Mouse (Mus musculus): ENCODE results near the gene Slc44a4.

Slc44a4 gene

DNA sequence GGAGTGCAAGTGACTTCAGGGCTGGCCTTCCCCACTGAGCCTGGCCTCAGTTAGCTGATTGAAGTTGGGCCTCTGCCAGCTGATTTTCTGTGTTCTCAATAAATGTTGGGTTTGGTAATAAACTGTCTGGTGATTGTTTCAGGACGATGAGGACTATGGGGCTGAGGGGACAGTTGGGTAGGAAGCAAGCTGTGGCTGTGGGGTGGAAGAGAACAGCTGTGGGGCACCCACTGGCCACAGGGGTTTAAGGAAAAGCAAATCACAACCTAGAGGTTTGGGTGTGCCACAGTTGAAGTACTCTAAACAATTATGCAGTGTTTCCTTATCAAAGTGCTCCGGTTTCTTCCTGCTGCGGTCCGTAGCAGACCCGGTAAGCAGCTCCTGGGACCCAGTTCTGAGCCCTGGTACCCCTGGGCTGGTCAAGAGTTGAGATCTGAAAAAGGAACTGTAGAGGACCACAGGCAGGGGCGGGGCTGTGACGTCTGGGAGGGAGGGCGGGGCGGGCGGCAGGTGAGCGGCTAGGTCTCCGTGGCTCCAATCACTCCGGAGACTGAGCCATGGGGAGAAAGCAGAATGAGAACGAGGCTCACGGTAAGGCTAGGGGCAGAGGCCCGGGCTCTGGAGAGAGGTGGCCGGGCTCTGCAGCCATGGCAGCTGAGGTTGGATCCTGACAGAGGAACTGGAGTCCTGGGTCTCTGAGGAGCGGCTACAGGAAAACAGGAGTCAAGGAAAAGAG, at the start of gene Slc44a4:
Slc44a4 (plus strand) TSS at position 537 of the 736 bp plus-strand sequence.
- DNase-seq: no peak

DNA sequence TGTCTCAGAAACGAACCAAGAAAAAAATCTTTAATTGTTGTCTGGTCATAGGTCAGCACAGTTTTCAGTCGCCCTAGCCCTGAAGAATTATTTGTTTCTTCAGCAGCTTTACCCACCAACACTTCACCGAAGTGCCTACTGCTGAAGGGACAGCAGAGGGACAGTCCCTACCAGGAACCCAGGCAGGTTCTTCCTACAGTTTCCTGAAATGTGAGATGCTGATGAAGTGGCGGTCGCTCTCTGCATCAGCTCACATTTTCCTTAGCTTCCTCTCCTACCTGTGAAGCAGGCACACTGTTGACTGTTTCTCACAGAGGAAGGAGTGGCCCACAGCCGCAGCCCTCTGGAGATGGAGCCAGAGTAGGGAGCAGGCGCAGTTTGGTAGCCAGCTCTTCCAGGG, 48.3 kb upstream of the Slc44a4 start:
- DNase-seq: no peak

DNA sequence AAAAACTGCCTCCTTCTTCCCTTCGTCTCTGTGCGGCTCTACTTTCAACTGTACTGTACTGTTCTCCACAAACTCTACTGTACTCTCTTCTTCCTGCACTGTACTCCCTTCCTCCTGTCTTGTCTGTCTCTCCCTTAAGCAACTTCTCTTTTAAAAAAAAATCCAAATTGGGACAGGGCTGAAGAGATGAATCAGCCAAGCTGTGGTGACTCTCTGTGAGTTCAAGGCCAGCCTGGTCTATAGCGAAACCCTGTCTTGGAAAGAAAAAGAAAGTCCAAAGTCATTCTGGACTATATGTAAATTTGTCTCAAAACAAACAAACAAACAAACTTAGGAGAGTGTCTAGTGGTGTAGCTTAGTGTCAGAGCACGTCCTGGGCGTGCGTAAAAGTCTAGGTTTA, 39.9 kb upstream of the Slc44a4 start:
- DNase-seq: no peak

DNA sequence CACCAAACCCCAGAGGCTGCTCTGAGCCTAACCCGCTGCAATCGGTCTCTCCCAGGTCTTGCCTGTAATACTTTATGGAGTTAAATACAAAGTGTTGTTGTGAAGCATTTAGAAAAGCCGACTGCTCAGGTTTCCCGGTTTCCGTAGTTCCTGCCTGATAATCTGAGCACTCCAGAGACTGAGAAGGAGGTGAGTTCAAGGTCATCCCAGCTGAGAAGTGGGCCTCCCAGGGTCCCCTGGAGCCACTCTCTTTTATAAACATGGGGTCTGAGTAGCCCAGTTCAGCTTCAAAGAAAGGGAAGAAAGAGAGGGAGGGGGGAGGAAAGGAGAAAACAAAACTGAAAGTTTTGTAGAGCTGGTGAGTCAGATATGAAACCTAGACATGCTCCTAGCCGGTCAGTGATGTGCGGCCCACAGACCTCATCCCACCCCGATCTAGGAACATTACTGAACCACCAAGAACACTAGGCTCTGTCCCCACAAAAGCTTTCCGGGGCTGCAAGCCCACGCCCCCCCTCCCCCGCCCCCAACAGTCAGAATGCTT, 34.9 kb upstream of the Slc44a4 start, which contains the start of gene Zbtb12:
Zbtb12 (plus strand) TSS at position 148 of the 544 bp plus-strand sequence.
- no peak for DNase-seq

DNA sequence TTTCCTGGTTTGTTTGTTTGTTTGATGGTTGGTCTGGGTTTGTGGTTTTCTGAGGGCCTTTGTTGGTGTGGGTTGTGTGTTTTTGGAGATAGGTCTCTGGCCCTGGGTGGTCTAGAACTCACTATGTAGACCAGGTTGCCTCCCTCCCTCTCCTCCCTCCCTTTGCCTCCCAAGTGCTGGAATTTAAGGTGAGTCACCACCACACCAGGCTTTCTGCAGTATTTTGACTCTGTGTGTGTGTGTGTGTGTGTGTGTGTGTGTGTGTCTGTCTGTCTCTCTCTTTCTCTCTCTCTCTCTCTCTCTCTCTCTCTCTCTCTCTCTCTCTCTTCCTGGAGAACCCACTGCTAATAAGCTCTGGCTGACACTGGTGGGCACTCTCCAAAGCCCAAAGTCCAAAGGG, 33.1 kb upstream of the Slc44a4 start:
- no peak for DNase-seq

DNA sequence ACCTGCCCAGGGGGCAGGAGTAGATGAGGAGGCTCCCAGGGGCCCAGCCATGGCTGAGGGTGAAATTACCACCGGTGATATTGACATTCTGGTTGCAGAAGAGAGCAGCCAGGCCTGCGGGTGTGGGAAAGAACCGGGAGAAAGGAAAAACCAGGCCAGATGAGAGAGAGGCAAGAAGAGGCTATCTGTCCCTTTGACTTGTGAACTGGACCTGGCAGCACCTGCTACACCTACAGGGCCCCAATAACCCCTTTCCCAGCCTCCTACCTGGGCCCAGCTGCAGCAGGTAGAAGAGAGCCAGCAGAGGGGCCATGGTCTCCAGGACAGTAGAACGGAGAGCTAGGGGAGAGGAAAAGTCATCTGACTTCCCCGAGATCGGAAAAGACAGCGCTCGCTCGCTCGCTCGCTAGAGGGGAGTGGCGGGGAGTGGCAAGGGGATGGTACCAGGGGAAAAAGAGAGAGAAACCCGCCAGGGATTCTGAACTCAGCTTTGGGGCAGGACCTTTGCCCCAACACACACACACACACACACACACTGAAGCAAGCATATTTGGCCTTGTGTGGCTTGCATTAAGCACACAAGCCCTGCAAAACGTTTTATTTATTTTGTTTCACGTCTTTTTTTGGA, 32.5 kb upstream of the Slc44a4 start, which contains the start of gene Gm20547:
Gm20547 (minus strand) TSS at position 360 of the 628 bp plus-strand sequence.
- DNase-seq: no peak

DNA sequence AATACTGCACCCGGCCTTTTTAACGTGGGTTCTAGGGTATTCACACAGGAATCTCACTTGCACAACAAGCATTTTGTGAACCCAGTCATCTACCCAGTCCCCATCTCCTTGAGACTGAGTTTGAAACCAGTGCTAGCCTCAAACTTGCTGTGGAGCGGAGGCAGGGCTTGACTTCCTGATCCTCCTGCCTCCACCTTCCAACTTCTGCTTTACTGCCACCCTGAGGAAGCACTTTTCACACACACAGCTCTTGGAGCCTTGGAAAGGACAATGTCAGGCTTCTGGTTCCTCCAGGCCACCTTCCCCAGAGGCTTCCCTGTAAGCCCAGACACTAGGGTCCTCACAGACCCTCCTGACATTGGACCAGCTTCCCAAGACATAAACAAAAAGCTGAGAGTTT, 30.9 kb upstream of the Slc44a4 start:
- DNase-seq: no peak

DNA sequence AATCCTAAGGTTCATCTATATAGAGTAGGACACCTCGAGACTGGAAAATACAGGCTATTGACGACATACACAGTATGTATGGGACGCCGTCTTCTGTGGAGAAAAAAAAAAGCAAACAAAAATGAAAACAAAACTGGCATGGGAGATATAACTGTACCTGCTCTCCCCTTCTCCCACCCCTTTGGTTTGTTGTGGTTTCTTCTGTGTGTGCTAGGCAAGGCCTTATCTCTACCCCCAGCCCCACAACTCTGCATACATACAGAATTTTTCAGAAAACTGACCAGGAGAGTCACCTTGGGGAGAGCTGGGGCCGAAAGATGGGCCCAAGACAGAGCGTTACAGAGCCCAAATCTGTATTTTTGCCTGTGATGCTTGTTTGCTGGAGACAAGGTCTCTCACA, 29.6 kb upstream of the Slc44a4 start:
- DNase-seq: no peak

DNA sequence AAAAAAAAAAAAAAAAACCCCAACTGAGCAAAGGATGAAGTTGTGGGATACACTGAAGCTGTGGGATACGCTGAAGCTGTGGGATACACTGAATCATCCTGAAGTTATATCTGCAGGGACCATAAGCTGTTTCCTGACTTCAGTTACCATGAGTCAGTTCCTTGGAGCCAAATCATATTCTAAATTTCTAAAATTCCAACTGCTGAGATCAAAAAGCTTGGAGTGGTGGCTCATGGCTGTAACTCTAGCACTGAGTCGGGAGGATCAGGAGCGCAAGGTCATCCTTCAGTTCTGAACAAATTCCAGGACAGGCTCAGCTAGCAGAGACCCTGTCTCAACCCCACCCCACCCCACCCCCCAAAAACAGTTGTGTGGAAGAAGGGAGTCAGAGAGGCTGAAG, 28.7 kb upstream of the Slc44a4 start:
- DNase-seq: no peak

DNA sequence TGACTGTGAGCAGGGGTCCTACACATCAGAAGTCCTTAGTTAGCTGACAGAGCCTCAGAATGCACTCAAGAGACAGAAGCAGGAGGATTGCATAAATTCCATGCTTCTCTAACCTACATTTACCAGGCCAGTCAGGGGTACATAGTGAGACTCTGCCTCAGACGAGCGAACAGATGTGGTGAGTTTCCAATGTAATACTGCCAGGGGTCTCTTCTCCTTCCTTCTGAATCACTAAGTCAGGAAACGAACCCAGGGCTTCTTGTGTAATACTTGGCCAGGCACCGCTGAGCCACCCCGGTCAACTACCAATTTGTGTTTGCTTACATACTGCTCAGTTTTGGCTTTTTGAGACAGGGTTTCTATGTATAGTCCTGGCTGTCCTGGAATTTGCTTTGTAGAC, 26.3 kb upstream of the Slc44a4 start:
- DNase-seq: no peak

DNA sequence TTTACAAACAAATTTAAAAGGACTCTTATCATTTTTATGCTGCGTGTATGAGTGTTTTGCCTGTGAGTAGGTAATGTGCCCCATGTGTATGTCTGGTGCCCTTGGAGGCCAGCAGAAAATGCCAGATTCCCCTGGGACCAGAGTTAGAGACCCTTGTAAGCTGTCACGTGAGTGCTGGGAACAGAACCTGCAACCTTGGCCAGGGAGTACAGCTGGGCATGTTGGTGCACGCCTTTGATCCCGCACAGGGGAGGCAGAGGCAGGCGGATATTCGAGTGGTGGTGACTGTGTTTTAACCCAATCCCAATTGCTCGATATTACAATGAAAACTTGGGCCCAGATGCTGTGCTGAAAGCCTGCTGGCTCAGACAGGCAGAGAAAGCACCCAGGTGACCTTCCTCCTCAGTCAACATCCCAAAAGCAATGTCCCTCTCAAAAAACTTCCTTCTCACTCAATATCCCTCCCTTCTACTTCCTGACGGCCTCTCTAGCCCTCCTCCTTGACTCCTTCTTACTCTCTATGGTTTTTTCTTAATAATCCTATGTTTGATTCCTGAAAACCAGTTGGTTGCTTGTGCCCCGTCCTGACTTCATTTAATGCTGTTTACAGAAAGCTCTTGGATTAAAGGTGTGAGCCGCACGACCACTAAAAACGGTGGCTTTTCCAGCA, 24.1 kb upstream of the Slc44a4 start:
- no peak for DNase-seq

DNA sequence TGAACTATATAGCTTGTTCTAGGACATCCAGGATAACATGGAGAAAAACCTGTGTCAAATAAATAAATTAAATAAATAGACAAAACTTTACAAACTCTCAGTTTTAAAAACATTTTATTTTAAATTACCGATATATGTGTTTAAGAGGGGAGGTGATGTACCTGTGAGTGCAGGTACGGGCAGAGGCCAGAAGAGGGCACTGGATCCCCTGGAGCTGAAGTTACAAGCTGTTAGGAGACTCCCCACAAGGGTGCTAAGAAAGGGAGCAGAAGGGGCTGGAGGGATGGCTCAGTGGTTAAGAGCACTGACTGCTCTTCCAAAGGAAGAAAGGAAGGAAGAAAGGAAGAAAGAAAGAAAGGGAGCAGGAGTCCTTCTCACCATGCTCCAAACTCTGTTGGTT, 22.9 kb upstream of the Slc44a4 start:
- DNase-seq: no peak

DNA sequence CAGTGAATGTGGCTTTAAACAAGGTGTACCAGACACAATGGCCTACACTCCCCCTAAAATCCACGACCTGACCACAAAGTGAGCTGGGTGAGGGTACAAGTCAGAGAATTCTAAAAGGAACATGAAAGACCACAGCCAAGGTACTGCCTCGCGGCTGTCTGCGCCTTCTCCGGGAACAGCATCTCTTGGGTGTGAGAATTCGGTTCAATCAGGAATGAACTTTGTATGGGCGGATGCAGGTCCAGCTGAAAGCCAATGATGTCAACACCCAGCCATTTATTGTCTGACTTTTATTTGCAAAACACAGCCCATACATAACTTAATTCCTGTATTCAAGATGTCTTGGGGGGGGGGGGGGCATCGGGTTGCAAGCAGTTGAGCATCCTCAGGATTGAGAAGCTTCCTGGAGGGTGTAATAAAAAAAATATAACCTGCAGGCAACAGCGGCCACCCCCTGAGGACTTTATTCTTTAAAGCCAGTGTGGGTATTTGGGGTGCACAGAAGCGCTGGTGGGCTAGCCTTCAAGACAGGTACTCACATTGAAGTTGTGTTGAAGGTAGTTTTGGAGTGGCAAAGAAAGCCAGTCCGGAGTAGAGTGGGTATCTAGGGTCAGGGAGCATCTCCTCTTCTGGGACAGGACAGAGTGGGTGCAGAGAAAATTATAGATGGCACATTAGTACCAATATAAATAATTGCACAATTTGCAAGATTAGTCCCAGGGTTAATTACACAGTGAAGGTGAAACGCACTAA, 21.0 kb upstream of the Slc44a4 start:
- no peak for DNase-seq

DNA sequence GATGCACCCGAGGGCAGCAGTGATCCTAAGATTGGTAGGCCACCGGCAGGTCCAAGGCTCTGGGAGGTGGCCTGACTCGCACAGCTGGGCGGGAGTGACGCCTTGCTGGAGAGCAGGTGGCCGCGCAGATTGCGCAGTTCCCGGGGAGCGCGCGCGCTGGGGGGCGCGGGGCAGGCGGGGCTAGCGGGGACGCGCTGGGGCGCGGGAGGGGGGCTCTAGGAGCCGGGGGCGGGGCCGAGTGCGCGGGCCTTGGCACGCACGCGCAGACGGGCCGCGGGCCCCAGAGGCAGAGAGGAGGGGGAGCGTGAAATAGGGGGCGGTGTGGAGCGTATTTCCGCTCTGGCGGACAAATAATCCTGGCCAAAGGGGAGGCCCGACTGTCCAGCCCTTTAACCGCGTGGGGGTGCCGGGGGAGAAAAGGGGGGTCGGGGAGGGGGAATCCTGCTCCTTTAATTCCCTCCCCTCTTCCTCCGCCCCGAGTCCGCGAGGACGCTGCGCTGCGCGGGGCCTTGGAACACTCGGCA, 20.1 kb upstream of the Slc44a4 start:
- DNase-seq: peak; percentile 90 to 94

DNA sequence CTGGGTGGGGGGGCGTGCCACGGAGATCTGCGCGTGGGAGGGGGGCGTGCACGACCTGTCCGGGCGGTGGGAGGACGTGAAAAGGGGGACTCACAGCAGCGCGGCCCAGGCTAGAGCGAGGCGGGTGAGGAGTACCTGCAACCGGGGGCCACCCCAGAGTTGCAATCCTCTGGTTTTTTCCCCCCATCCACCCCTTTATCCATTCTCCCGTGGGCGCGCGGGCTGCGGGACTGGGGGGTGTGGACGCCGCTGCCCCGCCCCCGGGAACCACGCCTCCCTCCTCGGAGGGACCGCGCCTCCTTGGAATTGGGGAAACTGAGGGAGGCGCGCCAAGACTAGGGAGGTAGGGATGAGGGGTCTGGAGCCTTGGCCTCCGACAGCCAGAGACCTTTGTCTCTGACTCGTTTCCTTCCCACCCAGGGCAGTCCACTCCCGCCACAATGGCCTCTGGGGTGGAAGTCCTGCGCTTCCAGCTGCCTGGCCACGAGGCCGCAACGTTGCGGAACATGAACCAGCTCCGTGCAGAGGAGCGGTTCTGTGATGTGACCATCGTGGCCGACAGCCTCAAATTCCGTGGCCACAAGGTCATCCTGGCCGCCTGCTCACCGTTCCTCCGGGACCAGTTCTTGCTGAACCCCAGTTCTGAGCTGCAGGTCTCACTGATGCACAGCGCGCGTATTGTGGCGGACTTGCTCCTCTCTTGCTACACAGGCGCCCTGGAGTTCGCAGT, 19.3 kb upstream of the Slc44a4 start:
- peak in 1 of 2 experiments; percentile 56 for DNase-seq

DNA sequence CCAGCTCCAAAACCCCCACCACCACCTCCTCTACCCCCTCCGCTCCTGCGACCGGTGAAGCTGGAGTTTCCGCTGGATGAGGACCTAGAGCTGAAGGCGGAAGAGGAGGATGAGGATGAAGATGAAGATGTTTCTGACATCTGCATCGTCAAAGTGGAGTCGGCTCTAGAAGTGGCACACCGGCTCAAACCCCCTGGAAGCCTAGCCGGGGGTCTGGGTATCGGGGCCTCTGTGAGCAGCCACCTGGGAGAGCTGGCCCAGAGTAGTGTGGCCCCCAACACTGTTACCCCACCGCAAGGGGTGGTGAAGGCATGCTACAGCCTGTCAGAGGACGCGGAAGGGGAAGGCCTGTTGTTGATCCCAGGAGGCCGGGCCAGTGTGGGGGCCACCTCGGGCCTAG, 18.5 kb upstream of the Slc44a4 start:
- no peak for DNase-seq

DNA sequence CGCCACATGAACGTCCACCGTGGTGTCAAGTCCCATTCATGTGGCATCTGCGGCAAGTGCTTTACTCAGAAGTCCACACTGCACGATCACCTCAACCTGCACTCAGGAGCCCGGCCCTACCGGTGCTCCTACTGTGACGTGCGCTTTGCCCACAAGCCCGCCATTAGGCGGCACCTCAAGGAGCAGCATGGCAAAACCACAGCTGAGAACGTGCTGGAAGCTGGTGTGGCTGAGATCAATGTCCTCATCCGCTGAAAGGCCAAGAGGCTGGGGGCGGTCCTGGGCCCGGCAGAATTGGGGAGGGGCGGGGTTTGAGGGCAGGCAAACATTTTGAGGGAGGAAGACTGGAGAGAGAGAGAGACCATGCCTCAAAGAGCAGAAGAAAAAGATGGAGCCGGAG, 17.9 kb upstream of the Slc44a4 start:
- no peak for DNase-seq

DNA sequence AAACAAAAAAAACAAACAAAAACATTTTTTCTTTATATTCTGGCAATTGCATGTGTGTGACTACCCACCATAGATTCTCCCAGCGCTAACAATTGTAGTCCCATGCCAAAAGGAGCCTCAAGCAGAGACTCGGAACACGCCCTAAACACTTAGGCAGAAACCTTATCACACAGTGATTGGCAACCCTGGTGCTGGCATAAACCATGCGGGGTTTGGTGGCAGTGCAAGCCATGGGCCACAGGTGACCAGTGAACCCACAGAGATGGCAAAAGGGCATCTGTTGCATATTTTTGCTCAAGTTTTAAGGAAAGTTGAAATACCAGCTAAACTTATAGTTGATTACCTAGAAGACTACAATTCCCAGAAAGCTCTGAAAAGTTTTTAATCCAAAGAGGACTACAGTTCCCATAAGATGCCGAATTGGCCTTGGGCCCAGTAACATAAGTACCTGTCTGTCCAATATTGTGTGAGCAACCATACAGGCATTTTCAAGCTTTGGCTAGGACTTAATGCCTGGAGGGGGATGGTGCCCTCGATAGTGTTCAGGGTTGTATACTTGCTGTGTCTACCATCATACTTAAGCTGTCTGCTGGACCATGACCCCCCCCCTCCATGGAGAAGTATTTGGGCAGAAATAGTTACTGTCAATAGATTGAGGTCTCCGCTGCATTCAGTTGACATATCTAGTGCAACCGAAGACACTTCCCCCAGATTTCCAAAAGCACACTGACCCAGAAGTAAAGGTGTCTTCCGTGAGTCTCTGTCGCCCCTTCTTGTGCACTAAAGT, 16.7 kb upstream of the Slc44a4 start:
- no peak for DNase-seq

DNA sequence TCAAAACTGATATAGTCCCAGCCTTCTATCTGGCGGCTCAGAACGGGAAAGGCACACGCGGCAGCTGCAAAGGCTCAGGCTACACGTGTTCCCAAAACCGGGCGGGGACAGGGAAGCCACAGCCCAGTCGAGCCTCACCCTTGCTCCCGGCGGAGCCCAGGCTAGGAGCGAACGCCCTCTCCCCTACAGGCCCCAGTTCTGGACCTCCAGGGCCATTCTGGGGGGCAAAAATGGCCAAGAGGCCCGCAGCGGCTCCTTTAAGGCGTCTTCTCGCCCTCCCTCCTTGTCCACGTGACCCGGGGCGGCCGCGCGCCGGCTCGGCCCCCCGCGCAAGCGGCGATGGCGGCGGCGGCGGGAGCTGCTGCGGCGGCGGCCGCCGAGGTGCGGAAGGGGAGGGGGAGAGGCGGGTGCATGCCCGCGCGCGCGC, 16.1 kb upstream of the Slc44a4 start, which contains the start of the genes C2 and Ehmt2:
C2 (minus strand) TSS at position 106 of the 427 bp plus-strand sequence.
Ehmt2 (plus strand) TSS at position 310 of the 427 bp plus-strand sequence.
- DNase-seq: peak; percentile 76 to 82

DNA sequence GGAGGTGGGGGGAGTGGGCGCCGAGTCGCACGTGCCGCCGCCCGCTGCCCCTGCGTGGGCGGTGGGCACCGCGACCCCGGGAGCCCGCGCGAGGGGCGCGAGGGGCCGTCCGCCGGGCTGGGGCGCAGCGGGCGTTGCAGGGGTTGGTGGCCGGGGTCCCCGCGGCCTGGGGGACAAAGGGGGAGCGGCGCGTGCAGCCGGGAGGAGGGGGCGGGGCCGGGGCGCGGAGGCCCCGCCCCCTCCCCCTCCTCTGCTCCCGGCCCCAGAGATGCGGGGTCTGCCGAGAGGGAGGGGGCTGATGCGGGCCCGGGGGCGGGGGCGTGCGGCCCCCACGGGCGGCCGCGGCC, 15.6 kb upstream of the Slc44a4 start:
- no peak for DNase-seq
